Mouse (Mus musculus): ENCODE results near the gene Prr7.
A peak's percentile ranks its signal among the peaks of the same experiment; 100 is the strongest.

Gene Prr7

DNA sequence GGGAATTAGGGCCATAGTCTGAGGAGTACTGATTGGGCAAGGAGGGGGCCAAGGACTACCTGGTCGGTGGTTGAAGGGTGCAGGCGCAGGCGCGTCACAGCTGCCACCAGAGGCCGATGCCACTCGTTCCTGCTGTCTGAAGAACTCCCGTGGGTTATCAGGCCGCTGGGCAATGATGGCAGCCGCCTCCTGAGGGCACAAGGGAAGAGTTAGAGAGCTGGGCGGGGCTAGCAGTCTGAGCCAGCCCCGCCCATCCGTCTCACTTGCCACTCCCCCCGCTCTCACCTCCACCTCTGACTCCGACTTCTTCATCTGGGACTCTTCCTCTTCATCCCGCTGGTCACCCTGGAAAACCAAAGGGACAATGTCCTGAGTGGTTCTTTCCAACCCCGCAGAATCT is 13.4 kb downstream of the Prr7 start:
- no peak for DNase-seq (ENCODE audit: low spot score in 2 of 2)

DNA sequence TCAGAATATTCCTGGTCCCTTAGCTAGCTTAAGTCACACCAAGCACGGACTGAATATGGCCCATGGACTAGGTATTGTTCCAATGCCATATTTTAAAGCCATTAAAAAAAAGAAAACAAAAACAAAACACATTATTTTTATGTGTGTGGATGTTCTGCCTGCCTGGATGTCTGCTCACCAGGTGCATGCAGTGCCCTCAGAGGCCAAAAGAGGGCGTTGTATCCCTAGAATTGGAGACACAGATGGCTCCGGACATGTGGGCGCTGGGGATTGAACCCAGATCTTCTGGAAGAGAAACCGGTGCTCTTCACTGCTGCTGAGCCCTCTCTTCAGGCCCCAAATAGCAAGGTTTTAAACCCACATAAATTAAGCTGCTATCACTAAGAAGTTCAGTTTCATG is 14.0 kb downstream of the Prr7 start:
- no peak for DNase-seq (ENCODE audit: low spot score in 2 of 2)

DNA sequence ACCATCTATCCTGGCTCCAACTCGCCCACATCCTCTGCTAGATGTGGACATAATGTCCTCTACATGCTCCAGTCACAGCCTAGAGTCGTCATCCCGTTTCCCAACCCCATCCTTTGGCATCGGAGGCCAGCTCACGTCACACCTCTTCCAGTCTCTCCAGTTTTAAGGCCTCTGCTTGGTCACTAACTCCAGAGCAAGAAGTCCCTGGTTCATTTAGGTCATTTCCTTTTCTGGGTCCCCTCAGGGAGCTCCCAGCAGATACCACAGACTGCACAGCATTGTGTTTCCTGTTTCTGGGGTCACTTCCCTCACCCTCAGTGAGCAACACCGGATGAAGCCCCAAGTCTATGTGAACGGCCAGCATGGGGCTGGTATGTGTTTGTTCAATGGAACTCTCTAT is 14.9 kb downstream of the Prr7 start:
- no peak for DNase-seq (ENCODE audit: low spot score in 2 of 2)

GRCm38 (mm10) chr13:55479929-55480328 is 15.9 kb downstream of the Prr7 start:
- no peak for DNase-seq (ENCODE audit: low spot score in 2 of 2)

- DNase-seq (ENCODE audit: low spot score in 2 of 2) = no peak
Measured at GRCm38 (mm10) chr13:55482542-55482941, 18.5 kb downstream of the Prr7 start.

- DNase-seq (ENCODE audit: low spot score in 2 of 2) = no peak
Measured at GRCm38 (mm10) chr13:55483071-55483470, 19.0 kb downstream of the Prr7 start.

- DNase-seq (ENCODE audit: low spot score in 2 of 2) = no peak
Measured at GRCm38 (mm10) chr13:55483593-55483992, 19.5 kb downstream of the Prr7 start.

DNA sequence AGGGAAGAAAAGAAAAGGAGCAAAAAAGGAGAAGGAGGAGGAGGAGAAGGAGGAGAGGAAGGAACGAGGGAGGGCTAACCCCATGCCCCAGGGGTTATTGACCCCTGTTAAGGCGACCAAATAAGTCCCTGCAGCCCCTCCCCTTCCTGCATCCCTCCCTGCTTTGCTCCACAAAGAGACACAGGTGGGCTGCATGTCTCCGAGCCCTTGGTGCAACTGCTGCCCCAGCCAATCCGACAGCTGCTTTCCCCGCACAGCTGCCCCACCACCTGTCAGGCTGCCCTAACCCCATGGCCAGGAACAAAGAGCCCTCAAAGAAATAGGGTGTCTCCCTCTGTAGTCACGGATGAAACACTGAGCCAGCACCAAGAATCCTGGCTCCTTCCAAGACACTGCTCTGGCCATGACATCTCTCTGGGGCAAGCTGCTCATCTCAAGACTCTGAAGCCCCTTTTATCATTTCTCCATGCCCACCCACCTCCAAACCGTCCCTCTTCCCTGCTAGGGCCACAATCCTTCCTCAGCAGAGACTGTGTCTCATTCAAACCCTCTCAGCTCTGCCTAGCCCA is 20.5 kb downstream of the Prr7 start:
- no peak for DNase-seq (ENCODE audit: low spot score in 2 of 2)

GRCm38 (mm10) chr13:55486029-55486794 is 22.1 kb downstream of the Prr7 start:
- DNase-seq (ENCODE audit: low spot score in 2 of 2) = no peak

DNA sequence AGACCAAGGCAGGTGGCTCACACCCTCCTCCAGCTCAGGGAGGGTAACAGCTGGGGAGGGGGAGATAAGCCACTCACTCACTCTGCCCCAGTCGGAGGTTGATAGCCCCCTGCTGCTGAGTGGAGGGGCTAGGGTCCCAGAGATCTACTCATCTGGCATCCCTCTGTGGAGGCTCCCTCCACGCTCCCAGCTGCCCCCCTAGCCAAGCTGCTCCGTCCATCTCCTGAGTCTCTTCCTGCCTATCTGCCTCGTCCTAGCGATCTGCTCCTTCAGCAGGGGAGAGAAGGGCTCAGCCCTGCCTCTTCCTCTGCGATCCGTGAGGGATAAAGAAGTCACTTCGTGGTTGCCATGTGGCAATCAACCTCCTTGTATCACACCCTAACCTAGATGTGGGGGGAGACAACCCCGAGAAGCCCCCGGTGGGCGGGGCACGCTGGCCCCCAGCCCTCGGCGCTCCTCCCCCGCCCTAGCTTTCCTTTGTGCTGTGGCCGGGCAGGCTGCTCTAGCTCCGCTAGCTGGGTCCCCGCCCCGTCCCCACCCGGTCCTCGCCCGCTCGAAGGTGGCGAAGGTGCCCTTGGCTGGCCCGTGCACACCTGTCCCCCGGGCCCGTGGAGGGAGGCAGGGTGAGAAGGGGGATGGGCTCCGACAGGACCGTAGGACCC is 23.0 kb downstream of the Prr7 start:
- DNase-seq (ENCODE audit: low spot score in 2 of 2) = no peak

DNA sequence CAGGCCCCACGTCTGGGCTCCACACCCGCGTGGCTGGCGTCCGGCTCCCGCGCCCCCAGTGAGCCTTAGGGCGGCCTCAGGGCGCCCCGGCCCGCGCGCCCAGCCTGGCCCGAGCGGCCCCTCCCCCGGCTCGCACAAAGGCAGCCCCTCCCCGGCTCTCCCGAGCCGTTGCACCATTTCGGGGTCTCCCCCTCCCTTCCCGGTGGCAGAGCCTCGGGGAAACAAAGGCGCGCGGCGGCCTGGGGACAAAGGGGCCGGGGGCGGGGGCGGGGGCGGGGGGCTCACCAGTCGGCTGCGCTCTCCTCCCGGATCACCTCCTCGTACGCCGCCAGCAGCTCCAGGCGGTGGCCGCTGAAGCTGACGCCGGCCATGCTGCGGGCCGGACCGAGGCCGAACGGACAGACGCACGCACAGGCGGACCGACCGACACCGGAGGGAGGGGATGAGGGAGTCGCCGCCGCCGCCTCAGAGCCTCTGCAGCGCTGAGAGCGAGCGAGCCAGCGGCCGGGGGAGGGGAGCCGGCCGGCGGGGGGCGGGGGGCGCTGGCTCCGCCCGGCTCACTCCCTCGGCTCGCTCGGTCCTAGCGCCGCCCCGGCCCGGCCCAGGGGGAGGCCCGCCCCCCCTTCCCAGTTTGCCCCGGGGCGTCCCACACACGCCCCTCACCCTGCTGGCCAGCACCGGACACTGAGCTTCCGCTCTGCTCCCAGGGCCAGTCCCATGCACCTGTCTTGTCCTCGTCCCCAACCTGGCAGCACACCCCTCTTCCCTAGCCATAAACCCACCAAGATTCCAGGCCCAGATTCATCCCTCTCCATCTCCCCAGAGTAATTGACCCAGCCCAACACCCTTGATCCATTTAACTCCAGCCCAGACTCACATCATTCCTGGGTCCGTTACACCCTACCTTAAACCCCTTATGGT is 23.8 kb downstream of the Prr7 start, which contains the start of gene Dbn1:
Dbn1 (minus strand) TSS at position 534 of the 921 bp plus-strand sequence.
- no peak for DNase-seq (ENCODE audit: low spot score in 2 of 2)

DNA sequence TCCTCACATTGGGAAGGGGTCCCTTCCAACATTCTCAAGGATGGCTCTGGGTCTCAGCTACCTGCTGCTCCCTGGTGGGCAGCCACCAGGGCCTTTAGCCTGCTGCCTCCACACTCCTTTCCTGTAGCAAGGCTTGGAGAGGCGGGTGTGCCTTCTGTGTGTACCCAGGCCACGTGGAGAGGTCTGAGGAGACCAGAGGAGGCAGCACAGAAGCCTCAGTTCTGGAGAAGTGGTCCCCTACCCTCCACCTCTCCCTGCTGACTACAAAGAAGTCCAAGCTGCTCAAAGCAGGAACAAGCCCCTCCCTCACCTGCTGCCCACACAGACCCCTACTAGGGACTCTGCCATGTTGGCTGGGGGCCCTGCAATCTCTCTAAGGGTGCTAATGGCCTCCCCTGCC is 30.2 kb downstream of the Prr7 start:
- no peak for DNase-seq (ENCODE audit: low spot score in 2 of 2)

- DNase-seq (ENCODE audit: low spot score in 2 of 2) = no peak
Measured at GRCm38 (mm10) chr13:55494883-55495621, 31.0 kb downstream of the Prr7 start.

DNA sequence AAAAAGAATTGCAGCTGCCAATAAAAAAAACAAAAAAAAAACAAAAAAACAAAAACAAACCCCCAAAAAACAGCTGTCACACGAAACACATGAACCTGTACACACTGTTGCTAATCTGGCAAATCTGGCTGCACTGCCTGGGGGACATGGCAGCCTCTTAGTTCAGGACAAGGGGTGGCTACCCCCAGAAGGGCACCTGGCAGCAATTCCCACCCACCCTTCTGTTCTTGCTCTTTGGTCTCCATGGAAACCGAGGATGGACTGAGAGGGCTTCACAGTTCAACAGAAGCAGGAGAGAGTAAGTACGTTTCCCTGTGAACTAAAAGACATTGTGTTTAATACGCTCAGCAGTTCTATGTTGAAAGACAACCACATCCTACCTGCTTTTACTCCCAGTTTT is 31.6 kb downstream of the Prr7 start:
- no peak for DNase-seq (ENCODE audit: low spot score in 2 of 2)

DNA sequence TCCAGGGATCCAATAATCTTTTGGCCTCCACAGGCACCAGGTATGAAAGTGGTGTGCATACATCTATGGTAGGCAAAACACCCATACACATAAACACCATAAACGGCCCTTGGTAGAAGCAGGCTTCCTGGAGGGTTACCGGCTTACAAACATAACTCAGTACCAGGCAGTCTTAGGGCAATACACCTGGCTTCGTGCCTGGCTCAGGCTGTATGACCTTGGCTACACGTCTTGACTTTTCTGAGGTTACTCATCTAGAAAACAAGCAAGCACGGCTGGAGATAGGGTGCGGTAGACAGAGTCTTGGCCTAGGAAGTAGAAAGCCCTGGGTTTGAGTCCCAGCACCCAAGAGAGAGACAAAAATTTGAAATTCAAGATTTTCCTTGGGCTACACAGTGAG is 32.6 kb downstream of the Prr7 start:
- DNase-seq (ENCODE audit: low spot score in 2 of 2) = no peak

GRCm38 (mm10) chr13:55498906-55499305 is 34.8 kb downstream of the Prr7 start:
- no peak for DNase-seq (ENCODE audit: low spot score in 2 of 2)

DNA sequence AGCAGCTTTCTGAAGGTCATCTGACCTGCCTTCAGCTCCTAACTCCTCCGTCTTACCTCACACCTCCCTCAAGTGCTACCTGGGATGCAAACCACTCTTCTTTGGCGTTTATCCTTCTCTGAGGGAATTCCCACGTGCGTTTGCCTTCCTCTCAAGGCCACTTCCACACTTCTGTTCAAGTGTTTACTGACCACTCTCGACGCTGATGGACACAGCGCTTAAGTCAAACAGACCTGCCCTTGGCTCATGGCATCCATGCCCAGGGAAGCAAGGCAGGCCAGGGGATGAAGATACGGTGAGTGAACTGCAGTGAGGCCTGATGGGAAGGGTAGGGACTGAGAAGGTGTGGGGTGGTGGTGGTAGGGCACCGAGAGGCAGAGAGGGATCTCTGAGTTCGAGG is 36.5 kb downstream of the Prr7 start:
- DNase-seq (ENCODE audit: low spot score in 2 of 2) = no peak

- DNase-seq (ENCODE audit: low spot score in 2 of 2) = no peak
Measured at GRCm38 (mm10) chr13:55502405-55502804, 38.3 kb downstream of the Prr7 start.

DNA sequence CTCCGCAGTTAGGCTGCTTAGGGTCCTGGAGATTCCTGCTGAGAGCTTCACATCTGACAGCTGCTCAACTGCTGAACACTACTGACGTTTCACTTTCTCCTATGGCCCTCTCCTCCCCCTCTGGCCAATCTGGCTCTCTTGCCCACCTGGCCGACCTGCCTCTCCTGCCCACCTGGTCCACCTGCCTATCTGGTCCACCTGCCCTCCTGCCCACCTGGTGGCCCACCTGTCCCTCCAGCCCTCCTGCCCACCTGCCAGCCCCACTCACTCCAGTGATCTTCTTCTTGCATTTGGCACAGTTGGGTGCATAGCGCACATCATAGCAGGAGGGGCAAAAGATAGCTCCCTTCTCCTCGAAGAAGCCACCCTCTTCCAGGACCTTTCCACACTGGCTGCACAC is 40.3 kb downstream of the Prr7 start:
- no peak for DNase-seq (ENCODE audit: low spot score in 2 of 2)

DNA sequence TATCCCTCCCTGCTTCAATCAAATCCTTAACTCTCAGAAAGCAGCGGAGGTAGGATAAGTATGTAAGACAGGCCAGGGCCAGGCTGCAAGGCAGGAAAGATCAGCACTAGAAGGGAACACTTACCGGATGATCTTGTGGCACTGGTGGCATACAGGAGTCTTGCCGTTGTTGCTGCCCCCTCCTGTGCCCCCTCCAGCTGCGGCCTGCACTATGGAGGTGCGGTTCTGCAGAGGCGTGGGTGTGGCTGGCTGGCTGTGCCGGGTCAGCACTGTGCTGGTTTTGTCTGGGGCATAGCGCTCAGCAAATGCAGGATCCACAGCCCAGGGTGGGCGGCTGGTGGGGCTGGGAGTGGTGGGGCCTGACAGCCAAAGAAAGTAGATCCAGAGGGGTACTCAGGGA is 41.7 kb downstream of the Prr7 start:
- no peak for DNase-seq (ENCODE audit: low spot score in 2 of 2)

DNA sequence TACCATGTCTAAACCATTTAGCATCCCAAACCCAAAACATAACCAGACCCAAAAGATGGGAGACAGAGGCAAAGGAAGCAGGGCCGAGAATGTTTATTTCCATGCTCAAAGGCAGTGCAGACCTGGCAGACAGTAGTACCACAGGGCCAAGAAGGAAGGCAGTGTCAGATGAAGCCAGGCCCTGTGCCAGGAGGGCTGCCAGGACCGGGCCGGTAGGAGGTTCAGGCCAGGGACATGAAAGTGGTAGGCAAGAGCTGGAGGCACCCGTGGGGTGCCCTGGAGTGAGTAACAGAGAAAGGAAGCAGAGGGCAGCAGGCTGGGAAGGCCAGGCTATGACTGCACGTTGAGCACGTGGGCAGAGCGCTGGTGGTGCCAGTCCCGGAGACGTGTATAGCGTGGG is 42.6 kb downstream of the Prr7 start:
- DNase-seq (ENCODE audit: low spot score in 2 of 2) = peak in 1 of 2 experiments; percentile 42

All from urinary bladder, postnatal 36 days (tissue).